Mouse (Mus musculus): ENCODE measurements around the gene Ott.
"Not testable (repeated sequence)": the region's sequence is repeated elsewhere in the genome, so short reads cannot be mapped to it uniquely, and the experiment has no call there.

The Ott gene

GRCm38 (mm10) chrX:149073982-149074381 is at the start of gene Ott:
Gene Ott (plus strand): TSS chrX:149074282.
- DNase-seq: not testable (repeated sequence)

Measured in cerebellum, adult 8-10 months (tissue).